Mouse (Mus musculus): ENCODE data around the gene Palld.
A peak's percentile ranks its signal among the peaks of the same experiment; 100 is the strongest.

Gene Palld

DNA sequence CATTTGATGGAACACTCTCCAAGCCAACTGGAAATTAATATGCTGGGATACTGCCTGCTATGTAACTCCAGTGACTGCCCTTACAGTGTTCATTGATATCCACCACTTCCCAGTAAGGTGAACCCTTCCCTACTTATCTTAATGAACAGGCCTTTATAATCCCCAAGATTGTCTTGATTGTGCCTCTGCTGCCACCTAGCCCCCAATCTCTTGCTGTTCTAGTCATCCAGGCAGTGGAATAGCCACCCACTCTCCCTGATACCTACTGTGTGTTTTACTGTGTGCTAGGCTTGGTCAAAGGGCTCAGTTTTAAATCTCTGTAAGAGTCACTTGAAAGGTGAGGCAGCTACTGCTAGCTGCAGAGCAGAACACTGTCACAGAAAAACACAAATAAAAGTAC is 216.2 kb downstream of the Palld start:
- peak in 1 of 2 experiments; percentile 57 for DNase-seq (ENCODE audit: low spot score in 2 of 2)

DNA sequence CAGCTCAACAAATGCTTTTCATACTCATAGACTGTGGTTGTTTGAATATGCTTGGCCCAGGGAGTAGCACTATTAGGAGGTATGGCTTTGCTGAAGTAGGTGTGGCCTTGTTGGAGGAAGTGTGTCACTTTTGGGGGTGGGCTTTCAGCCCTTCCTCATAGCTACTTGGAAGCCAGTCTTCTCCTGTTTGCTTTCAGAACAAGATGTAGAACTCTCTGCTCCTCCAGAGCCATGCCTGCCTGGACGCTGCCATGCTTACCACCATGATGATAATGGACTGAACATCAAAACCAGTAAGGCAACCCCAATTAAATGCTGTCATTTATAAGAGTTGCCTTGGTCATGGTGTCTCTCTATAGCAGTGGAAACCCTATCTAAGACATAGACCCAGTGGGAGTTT is 217.2 kb downstream of the Palld start:
- DNase-seq (ENCODE audit: low spot score in 2 of 2): no peak

DNA sequence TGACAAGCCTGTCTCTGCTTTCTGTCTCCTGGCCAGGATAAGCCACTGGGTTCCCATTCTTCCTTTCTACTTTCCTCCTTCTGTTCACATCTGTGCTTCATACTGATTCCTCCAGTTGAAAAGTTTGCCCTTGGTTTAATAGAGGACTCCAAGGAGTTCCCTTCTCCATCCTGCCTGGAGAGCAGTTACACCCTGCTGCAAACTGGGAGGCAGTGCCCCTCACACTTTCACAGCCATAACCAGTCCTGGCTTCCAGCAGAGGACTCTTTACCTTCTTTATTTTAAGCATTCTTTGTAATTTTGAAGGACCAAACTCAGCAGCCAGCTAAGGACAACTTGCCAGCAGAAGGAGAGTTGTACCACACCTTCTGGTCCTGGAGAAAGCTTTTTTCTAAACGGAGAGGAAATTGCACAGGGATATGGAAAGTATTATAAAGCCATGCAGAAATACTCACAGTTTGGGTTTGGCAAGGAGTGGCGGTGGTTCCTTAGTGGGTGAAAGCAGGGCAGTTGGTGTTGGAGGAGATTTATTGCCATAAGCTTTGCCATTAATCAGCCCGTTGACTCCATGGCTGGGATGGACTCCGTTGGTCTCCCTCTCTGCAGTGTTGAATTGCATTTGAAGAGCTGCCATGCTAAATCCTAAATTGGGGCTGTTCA is 218.1 kb downstream of the Palld start:
- DNase-seq (ENCODE audit: low spot score in 2 of 2): no peak

DNA sequence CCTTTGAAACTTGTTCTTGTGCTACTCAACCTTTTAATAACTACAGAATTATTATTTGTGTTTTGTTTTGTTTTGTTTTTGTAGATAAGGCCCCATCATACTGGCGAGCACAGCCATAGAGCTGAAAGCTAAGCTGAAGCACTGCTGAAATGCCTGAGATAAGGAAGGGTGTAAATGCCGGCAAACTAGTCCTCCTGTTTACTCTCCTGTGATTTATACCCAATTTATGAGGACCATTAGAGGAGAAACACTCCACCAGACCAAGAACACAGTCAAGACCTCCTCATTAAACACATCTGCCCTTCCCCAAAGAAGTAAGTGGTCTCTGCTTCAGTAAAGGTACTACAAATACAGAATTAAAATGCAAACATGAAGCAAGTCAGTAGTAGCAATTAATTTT is 219.6 kb downstream of the Palld start:
- no peak for DNase-seq (ENCODE audit: low spot score in 2 of 2)

DNA sequence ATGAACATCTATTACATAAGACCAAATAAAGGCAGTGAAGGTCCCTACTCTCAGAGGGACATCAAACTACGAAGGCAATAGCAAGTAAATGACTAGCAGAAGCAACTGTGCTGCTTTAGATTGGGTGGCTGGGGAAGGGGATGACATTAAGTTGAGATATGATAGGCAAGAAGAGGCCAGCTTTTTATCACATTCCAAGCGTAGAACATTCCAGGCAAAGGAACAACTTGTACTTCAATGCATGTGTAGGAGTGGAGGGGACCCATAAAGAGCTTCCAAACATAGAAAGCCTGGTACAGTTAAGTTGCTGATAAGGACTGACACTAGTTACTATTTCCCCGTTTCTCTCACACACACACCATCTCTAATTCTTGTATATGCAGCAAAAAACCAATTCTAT is 221.3 kb downstream of the Palld start:
- DNase-seq (ENCODE audit: low spot score in 2 of 2): no peak

DNA sequence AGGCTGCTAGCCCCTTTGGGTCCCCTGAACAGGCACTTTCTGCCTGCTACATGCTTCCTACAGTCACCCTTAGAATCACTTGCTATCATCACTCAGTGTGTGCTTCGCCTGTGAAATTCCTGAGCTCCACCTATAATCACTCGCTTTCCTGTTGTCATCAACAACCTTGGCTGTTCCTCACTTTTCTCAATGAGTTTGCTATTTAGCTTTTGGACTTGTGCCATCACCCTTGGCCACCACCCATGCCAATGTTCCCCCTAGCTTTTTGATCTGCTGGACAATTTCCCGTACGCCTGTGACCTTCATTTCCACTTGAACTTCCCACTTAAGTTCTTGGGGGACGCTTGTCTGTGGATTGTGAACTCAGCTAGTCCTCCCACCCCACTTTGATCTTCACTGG is 225.3 kb downstream of the Palld start:
- no peak for DNase-seq (ENCODE audit: low spot score in 2 of 2)

DNA sequence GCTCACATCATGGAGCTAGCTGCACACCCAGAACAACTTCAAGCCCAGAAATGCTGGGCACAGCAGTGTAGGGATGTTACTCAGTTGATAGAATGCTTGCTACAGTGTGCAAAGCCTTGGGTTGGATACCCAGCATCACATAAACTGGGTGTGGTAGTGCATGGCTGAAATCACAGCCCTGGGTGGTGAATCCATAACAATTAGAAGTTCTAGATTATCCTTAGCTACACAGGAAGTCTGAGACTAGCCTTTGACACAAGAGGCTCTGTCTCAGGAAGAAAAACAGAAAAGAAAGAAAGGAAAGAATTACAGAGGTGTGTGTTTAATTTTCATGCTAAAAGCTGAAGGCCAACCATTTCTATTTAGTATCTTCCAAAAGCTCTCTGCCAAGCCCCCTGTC is 231.3 kb downstream of the Palld start:
- no peak for DNase-seq (ENCODE audit: low spot score in 2 of 2)

DNA sequence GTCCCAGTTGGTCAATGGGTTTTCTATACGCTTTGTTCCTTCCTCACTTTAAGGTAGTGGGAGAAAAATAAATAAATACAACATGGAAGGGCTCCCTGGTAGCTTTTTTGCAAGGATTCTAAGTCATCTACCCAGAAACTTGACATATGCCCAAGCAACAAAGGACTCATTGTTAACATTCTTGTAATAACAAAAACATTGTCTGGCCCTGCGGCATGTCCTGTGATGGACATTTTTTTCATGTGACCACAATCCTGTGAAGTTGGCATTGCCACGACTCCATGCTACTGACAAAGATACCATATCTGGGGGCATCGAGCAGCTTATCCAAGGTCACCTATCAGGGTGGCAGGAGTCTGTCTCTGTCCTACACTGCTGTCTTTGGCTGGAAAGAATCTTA is 232.1 kb downstream of the Palld start:
- DNase-seq (ENCODE audit: low spot score in 2 of 2): no peak

DNA sequence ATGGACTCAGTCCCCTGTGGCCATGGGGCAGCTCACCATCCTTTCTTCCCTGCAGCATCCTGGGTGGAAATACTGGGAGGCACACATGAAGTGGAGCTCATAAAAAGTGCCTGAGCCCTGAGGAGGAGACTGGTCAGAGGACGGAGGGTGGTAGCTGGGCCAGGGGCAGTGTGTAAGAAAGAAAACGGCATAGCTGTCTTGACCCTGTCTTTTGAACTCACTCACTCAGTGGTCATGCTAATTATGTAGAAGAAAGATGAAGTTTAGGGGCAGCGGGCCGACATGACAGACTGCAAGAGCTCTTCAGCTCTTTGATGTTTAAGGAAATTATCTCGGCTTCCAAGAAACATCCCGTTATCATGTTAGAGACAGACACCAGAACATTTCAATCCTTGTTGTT is 235.6 kb downstream of the Palld start:
- DNase-seq (ENCODE audit: low spot score in 2 of 2): no peak

DNA sequence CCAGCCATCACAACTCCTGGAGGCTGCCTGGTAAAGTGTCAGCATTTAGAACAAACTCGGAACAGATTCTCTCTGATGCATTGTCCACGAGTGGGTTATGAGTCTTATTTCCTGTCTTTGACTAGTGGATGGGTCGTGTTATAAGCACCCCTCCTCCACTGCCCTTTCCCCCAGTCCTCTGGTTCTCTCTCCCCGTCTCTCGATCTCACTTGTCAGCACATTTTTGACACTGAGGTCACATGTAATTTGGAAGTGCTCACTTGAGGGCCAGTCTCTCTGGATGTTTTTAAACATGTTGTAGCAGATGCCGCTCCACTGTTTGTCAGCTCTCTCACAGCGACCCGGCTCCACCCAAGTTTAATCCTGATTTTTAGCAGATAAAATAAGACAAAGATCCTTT is 237.5 kb downstream of the Palld start:
- peak; percentile 19 to 32 for DNase-seq (ENCODE audit: low spot score in 2 of 2)

DNA sequence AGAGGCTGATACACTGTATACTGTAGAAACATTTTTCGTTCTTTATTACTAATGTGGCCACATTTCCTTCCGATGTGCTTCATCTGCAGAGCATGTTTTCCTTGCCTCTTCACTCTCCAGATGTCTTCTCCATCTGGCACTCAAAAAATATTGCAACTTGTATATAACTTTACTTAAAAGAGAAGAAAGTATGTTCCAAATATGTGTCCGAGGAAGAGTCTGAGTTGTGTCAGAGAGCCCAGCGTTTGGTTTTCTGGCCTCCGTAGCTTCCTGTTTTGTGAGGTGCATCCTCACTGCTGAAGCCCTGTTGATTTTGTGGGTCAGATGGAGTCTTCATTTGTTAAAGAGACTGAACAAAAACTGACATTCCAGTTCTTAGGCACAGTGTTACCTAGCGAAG is 238.3 kb downstream of the Palld start:
- no peak for DNase-seq (ENCODE audit: low spot score in 2 of 2)

DNA sequence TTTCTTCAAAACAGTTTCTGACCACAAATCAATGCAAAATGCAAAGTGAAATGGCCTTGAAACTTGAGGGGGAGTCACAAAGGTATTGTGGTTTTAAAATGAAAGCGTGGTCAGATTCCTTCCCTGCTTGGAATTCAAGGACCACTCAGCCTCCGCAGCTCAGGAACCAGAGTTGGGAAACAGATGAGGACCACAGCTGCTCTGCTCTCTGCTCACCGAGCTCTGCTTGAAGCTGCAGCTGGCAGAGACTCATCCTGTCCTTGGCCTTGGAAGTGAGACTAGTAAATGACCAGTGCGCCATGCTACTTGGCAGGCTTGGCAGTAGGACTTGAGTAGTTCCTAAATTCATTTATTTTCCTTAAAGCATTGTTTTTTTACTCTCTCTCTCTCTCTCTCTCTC is 239.7 kb downstream of the Palld start:
- DNase-seq (ENCODE audit: low spot score in 2 of 2): no peak

DNA sequence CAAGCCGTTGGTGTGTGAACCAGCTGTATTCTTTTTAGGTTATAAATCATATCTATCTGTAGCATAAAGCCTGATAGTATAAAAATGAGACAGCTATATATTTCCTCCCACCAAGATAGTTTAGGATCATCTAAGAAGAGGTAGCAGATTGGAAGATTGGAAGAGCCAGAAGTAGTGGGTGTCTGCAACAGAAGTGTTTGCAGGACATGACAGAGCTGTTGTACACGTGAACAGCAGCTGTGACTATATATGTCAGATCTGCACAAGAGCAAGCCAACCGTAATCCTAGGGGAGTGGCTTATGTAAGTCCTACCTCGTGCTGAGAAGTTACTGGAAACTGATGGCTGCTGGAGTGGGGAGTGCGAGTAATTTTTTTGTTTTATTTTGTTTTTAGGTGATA is 240.9 kb downstream of the Palld start:
- no peak for DNase-seq (ENCODE audit: low spot score in 2 of 2)

DNA sequence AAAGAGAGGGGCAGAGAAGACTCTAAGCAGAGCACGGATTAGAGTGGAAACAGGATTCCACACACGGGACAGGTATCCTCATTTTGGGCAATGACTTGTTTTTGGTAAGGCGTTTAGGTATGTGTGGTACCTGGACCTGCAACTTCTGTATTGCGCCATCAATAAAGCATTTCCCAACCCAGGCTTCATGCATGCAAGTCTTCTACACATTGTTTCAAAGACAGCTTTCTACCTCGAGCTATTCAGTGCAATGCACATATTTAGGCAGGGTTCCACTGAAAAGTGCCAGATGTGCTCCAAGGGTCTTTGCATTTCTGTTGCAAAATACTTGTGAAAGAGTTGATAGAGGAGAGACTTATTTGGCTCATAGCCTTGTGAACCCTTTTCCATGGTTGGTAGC is 241.5 kb downstream of the Palld start:
- DNase-seq (ENCODE audit: low spot score in 2 of 2): no peak

DNA sequence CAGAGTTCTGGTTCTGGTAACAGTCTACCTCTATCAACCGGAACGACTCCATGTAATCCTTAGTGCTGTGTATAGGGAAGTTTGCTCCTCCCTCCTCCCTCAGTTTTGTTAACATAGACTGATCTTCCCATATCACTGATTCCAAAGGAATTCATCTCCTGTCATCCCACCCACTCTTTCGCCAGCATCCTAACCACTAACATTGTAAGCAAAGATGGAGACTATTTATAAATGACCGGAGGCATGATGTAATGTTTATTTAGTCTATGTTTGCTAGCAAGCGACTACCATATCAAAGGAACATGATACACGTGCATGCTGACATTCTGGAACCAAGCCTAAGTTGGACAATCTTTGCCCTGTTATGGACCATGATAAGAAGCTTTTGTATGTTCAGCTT is 250.5 kb downstream of the Palld start:
- no peak for DNase-seq (ENCODE audit: low spot score in 2 of 2)

DNA sequence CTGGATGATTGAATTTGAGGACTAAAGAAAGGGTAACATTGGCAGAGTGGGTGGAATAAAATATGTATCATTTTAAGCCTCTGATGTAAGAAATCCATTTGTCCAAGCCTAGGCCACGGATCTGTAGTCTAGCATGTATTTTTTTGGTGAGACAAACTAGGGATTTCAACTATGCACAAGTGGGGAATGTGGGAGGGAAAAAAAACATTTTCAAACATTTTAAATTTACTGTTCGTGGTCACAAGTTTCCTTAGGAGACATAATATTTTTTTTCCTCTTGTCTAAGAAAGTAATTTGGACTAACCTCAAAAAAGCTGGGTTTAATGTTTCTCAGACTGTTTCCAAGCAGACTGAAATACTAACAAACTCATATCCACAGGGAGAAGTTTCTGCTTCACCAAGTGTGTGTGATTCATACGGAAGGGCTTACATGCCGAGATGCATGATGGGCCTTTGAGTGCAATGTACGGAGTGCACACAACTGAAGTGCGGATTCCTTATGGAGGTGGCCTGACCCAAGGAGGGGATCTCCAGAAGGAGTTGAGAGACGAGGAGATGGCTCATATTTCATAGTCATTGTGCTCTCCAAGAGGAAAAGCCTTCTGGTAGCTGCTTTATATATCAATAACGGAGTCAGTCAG is 256.2 kb downstream of the Palld start:
- no peak for DNase-seq (ENCODE audit: low spot score in 2 of 2)

DNA sequence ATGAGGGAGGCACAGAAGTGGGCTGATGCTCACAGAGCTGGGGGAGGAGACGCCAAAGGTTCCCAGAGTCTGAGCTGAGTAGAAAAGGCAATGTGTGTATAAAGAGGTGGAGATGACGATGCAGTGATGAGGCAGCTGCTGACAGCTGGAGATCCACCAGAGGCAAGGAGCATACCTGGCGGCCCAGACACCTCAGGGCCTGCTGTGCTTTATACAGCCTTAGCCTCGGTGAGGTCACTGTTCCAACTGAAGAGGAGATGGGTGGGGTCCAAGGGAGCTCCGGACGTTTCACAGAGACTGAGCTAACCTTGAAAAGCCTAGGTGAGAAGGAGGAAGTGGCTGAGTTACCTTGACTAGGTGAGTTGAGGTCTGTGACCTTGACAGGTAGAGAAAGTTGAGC is 256.8 kb downstream of the Palld start:
- no peak for DNase-seq (ENCODE audit: low spot score in 2 of 2)

DNA sequence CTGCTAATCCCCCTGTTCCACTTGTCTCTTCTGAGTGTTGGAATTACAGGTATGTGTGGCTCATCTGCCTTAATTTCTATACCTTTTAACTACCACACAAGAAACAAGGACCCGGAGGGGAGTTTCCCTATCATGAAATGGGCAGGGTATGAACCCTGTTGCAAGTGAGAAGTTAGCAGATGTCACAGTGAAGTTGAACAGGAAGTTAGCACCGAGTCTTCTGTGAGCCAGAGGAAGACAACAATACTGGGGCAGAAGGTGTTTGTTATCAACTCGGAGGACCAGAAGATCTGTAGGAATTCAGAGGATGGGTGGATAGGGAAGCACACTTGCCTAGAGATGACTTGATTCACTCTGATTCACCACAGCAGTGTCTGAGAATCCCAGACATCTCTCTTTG is 259.3 kb downstream of the Palld start:
- no peak for DNase-seq (ENCODE audit: low spot score in 2 of 2)

DNA sequence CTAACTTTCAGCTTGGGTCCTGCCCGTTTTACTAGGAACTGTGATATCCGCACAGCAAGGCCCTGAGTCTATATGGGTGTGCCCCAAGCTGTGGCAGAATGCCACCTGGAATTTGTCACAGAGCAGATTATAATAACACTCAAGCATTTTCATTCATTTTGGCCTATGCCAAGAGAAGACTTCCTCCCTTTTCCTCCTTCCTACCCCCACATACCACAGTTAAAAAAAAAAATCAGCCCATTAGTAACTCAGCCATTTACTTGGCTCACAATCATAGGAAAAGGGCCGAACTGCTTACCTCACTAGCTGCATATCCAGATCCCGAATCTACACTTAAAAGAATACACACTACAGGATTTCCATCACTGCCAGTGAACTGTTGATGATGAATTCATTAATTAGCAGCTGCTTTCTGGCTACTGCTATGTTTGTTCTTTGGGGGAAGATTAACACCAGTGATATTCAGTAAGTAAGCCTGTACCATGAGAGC is 260.1 kb downstream of the Palld start:
- DNase-seq (ENCODE audit: low spot score in 2 of 2): peak; percentile 33 to 61

DNA sequence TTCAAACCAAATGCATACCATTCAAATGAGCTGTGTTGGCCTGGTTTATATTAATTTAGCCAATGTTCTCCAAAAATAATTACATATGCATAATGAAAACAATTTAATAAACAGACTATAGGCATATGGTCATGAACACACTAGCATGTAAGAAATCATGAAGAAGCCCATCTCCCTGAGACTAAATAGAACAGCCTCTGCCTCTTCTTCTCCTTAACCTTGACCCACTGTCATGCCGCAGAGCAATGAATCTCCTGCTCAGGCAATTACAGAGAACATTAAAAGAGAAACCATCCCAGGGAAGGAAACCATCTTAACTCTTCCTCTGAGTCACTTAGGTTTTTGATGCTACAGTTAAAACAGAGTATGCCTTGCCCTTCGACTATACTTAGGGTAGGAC is 262.9 kb downstream of the Palld start:
- DNase-seq (ENCODE audit: low spot score in 2 of 2): no peak

DNA sequence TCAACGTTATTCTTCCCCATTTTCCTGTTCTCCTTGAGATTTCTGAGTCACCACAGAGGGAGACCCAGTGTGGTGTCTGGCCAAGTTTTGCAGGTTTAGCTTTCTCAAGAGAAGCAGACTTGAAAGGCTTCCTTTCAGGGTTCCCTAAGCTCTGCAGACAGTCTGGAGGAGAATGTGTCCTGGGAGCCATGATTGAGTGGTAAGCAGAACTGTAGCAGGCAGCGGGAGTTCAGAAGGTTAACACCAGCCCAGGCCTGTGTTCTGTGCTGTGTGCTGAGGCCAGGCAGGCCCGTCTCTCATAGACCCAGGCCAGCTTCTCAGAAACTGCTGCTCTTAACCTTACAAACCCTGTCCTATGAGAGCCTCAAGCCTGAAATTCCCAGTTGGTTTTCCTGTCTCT is 263.5 kb downstream of the Palld start:
- DNase-seq (ENCODE audit: low spot score in 2 of 2): no peak

DNA sequence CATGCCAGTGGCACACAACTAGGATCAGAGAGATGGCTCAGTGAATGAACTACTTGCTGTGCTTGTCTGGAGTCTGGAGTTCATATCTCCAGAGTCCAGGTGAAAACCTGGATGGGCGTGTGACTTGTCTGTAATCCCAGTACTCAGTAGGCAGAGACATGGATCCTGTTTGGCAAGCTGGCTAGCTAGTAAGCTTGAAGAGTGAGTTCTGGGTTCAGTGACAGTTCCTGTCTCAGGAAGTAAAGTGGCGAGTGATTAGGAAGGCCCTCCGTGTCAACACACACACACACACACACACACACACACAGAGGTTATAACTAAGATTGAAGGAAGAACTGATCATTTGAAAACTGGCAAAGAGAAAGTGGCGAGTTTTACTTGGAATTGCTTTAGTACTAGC is 264.8 kb downstream of the Palld start:
- DNase-seq (ENCODE audit: low spot score in 2 of 2): no peak

DNA sequence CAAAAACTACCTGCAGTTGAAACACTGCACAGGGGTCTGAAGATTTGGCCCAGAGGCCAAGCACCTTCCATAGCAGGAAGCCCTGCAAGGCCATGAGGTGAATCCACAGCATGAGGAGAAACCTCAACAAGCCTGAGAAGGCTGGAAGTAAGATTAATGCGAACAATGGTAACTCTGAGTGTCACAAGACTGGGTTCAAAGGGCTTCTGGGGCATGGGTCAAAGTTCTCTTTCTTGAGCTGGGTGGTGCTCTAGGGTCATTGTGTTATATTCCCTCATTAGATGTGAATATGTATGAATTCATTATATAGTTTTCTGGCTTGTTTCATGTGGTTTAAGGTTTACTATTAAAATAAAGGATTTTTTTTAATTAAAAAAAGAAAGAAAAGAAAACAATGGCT is 267.7 kb downstream of the Palld start:
- no peak for DNase-seq (ENCODE audit: low spot score in 2 of 2)

DNA sequence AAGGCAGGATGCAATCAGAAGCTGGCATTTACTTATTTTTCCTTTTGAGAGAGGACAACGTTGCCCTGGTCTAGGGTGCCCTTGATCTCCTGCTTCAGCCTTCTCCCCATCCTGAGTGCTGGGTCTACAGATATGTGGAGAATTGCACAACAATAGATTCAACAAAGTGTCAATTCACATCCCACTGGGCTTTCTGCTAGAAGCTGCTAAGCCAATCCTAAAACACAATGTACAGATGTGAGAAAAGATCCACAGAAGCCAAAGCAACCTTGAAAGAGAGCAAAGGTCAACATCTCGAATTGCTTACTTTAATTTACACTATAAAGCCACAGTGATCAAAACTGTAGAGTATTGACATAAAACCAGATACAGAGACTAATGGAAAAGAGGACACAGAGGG is 270.2 kb downstream of the Palld start:
- no peak for DNase-seq (ENCODE audit: low spot score in 2 of 2)
